Mouse (Mus musculus) lung, embryonic 16.5 days (tissue): ENCODE data around the gene Ascl5. TPM values are rescaled to one million over a fixed set of nuclear protein-coding genes. Genes with fewer than 3 reads are reported as not detected.

Experiments used
- ATAC-seq: fragments of 200-750 bp; cut with Nextera tagmentation; 2 replicates; pipeline ENCODE4 v1.8.0; 2017; ENCODE audit warnings: low read depth, mild to moderate bottlenecking, moderate library complexity
- H3K27ac ChIP-seq: fragments of 300-500 bp; sonication (generic); 2 replicates; pipeline ENCODE4 v1.5.1; 2014; ENCODE audit warnings: mild to moderate bottlenecking, control low read depth, low read length
- H3K27me3 ChIP-seq: fragments of 300-500 bp; sonication (generic); 2 replicates; pipeline ENCODE4 v1.6.1; 2014; ENCODE audit warnings: low read depth, low read length, mixed read lengths; ENCODE audit not compliant: control insufficient read depth, insufficient read depth
- H3K36me3 ChIP-seq: fragments of 300-500 bp; sonication (generic); 2 replicates; pipeline ENCODE4 v1.6.1; 2014; ENCODE audit warnings: low read length; ENCODE audit not compliant: control insufficient read depth, insufficient read depth
- H3K4me1 ChIP-seq: fragments of 300-500 bp; sonication (generic); replicated peaks from 2 replicates; pipeline ENCODE4 v1.6.1; 2014; ENCODE audit warnings: low read length, mixed read lengths; ENCODE audit not compliant: control insufficient read depth, insufficient read depth
- H3K4me2 ChIP-seq: fragments of 300-500 bp; sonication (generic); 2 replicates; pipeline ENCODE4 v1.6.1; 2014; ENCODE audit warnings: low read depth, low read length, control low read depth
- H3K4me3 ChIP-seq: fragments of 300-500 bp; sonication (generic); 2 replicates; pipeline ENCODE4 v1.5.1; 2014; ENCODE audit warnings: mild to moderate bottlenecking, low read length, control low read depth
- H3K9ac ChIP-seq: fragments of 300-500 bp; sonication (generic); 2 replicates; pipeline ENCODE4 v1.6.1; 2014; ENCODE audit warnings: low read length, control low read depth
- H3K9me3 ChIP-seq: fragments of 300-500 bp; sonication (generic); 2 replicates; pipeline ENCODE4 v1.6.1; 2016; ENCODE audit warnings: low read length; ENCODE audit not compliant: control insufficient read depth
- WGBS: fragments of 180-500 bp; shearing (Covaris S2); extraction: QIAGEN DNeasy Blood & Tissue Kit; methylation state at CpG from one replicate; pipeline ENCODE4 v1.1.7; 2014; 5-methylcytosine and 5-hydroxymethylcytosine counted together
- polyA plus RNA-seq: library from polyadenylated mRNA; unstranded; fragments of >200 nt; fragmentation: Nextera tagmentation; extraction: Ambion mirVana; gene quantifications from 2 replicates; pipeline ENCODE4 v1.2.1, GENCODE M21; 2015

Ascl5 gene
- polyA plus RNA-seq, 1 experiment from 2014 or later = not detected

DNA sequence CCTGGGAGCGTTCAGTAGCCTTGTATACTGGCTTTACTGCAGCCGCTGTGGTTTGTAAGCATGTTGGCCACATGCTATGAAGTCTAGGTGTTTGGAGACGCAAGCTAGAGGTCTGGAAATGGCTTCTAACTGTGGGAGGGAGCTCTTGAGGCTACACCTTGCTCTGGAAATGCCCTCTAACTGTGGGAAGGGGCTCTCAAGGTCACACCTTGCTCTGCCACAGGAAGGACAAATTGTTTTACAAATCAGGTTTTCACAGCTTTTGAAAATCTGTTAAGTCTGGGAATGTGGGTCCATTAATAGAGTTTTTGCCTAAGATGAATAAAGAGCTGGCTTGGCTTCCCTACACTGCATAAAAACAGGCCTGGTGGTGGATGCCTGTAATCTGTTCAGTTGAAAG lies 43.1 kb downstream of the Ascl5 start:
- H3K36me3 ChIP-seq = no peaks in the 10 kb centered on the region
- H3K9me3 ChIP-seq = no peaks in the 10 kb centered on the region
- H3K4me2 ChIP-seq = no peak overlapping the region
- WGBS = 64% methylated on average over 3 of the region's 3 CpGs
- no peak overlapping the region for H3K9ac ChIP-seq
- 0 out of 2 replicates have a peak, but pooled peaks cover under 1% of the 10 kb centered on the region for H3K27me3 ChIP-seq
- H3K4me3 ChIP-seq = no peak overlapping the region
- H3K4me1 ChIP-seq = no peaks in the 10 kb centered on the region
- no peak overlapping the region for H3K27ac ChIP-seq
- no peak for ATAC-seq

DNA sequence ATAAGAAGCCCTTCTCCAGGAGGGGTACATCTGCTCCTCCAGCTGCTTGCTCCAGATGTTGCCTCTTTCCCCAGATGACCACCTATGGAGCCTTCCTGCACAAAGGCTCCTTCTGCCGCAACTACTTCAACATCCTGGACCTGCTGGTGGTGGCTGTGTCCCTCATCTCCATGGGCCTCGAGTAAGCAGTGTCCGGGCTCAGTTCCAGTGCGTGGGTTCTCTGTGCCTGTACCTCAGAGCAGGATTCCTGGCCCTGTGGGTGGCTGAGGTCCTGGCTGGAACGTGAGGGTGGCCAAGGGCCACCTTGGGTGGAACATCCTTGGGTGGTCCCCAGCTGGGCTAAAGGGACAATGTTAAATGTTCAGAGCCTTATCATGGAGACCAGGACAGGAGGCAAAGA lies 44.2 kb downstream of the Ascl5 start:
- Histone ChIP-seq H3K4me3 (no peak overlapping the region), H3K9me3 (no peaks in the 10 kb centered on the region; the same call in 1 of the 2 replicates), H3K36me3 (no peaks in the 10 kb centered on the region), H3K27ac (no peak overlapping the region), H3K27me3 (no peaks in the 10 kb centered on the region), H3K4me1 (no peaks in the 10 kb centered on the region), H3K4me2 (no peak overlapping the region), H3K9ac (no peak overlapping the region)
- WGBS = 67% methylated on average over 5 of the region's 5 CpGs
- no peak for ATAC-seq

Other genes with a start within 250 kb of the Ascl5 start
- 14.1 and 16.2 TPM in 2 replicates for gene Lad1, start 232.2 kb upstream of the Ascl5 start, polyA plus RNA-seq
- gene Tnnt2, start 214.4 kb upstream of the Ascl5 start, polyA plus RNA-seq = 130 and 158 TPM in 2 replicates
- 0.57 and 1.0 TPM in 2 replicates for gene Pkp1, start 131.6 kb upstream of the Ascl5 start, polyA plus RNA-seq
- not detected in 2 replicates for gene Igfn1, start 44.5 kb upstream of the Ascl5 start, polyA plus RNA-seq
- 163 and 171 TPM in 2 replicates for gene Tmem9, start 42.7 kb upstream of the Ascl5 start, polyA plus RNA-seq
- 0.29 and 1.0 TPM in 2 replicates for gene Cacna1s, start 1.9 kb downstream of the Ascl5 start, polyA plus RNA-seq
- gene Kif21b, start 80.6 kb downstream of the Ascl5 start, polyA plus RNA-seq = 2.2 and 2.6 TPM in 2 replicates
- gene Mroh3, start 162.0 kb downstream of the Ascl5 start, polyA plus RNA-seq = 0.24 TPM in 1 of 2 replicates, not detected in the other
- 15.2 and 15.3 TPM in 2 replicates for gene Inava, start 183.5 kb downstream of the Ascl5 start, polyA plus RNA-seq
- gene Gpr25, start 210.1 kb downstream of the Ascl5 start, polyA plus RNA-seq = not detected in 2 replicates